Mouse (Mus musculus) layer of hippocampus, adult 8-10 months (tissue): Measurements from ENCODE around the gene Ctsw. TPM values are rescaled to one million over a fixed set of nuclear protein-coding genes. Genes with fewer than 3 reads are reported as not detected.

ENCODE experiments used
- total RNA-seq, 4 experiments: library from RNA; stranded (reverse); gene quantifications; 2 replicates each; pipeline ENCODE4 v1.2.4; 2022

Gene Ctsw
- total RNA-seq, 4 experiments from 2014 or later: 0.29 to 0.81 (median 0.77) TPM; not detected in 1

Other genes starting within 250 kb of the Ctsw start
- 10 to 100 TPM; 50.9 to 59.4 (median 55.3) TPM for gene Pacs1, start 195.4 kb downstream of the Ctsw start, total RNA-seq
- 100 to 1,000 TPM; 202 to 215 (median 208) TPM for gene Sf3b2, start 173.1 kb downstream of the Ctsw start, total RNA-seq
- 10 to 100 TPM; 83.2 to 92.3 (median 86.9) TPM for gene Gal3st3, start 170.2 kb downstream of the Ctsw start, total RNA-seq
- not detected for gene Catsper1, start 132.8 kb downstream of the Ctsw start, total RNA-seq
- gene Cst6, start 118.9 kb downstream of the Ctsw start, total RNA-seq: 10 to 100 TPM; 10.8 to 18.1 (median 12.5) TPM
- 10 to 100 TPM; 18.6 to 27.4 (median 23.1) TPM for gene Eif1ad, start 101.8 kb downstream of the Ctsw start, total RNA-seq
- gene Banf1, start 101.3 kb downstream of the Ctsw start, total RNA-seq: 10 to 100 TPM; 74.1 to 85.8 (median 76.2) TPM
- gene Sart1, start 79.8 kb downstream of the Ctsw start, total RNA-seq: 100 to 1,000 TPM; 103 to 120 (median 114) TPM
- under 1 TPM in 3 of 4 experiments, not detected in 1; 0.34 to 0.63 (median 0.37) TPM for gene Tsga10ip, start 66.0 kb downstream of the Ctsw start, total RNA-seq
- gene Drap1, start 43.5 kb downstream of the Ctsw start, total RNA-seq: 100 to 1,000 TPM; 308 to 358 (median 327) TPM
- gene AI837181, start 43.4 kb downstream of the Ctsw start, total RNA-seq: 10 to 100 TPM; 64.8 to 71.2 (median 67.6) TPM
- gene Fosl1, start 21.0 kb downstream of the Ctsw start, total RNA-seq: under 1 TPM; 0.20 to 0.67 (median 0.29) TPM
- 10 to 100 TPM; 31.7 to 33.1 (median 32.4) TPM for gene Ccdc85b, start 10.6 kb downstream of the Ctsw start, total RNA-seq
- 100 to 1,000 TPM in 1 of 4 experiments, 10 to 100 TPM in 3; 93.5 to 109 (median 96.4) TPM for gene Fibp, start 7.9 kb downstream of the Ctsw start, total RNA-seq
- gene Efemp2, start 5.4 kb upstream of the Ctsw start, total RNA-seq: 10 to 100 TPM; 14.4 to 23.9 (median 22.1) TPM
- 10 to 100 TPM; 29.0 to 38.5 (median 33.8) TPM for gene Mus81, start 19.9 kb upstream of the Ctsw start, total RNA-seq
- gene Cfl1, start 21.9 kb upstream of the Ctsw start, total RNA-seq: 1,000 to 10,000 TPM; 1,240 to 1,334 (median 1,291) TPM
- gene 1700020D05Rik, start 35.3 kb upstream of the Ctsw start, total RNA-seq: 10 to 100 TPM in 2 of 4 experiments, 1 to 10 TPM in 2; 7.4 to 12.1 (median 9.6) TPM
- 10 to 100 TPM; 86.8 to 95.2 (median 88.6) TPM for gene Snx32, start 42.0 kb upstream of the Ctsw start, total RNA-seq
- gene Ovol1, start 92.1 kb upstream of the Ctsw start, total RNA-seq: not detected
- gene Ap5b1, start 99.5 kb upstream of the Ctsw start, total RNA-seq: 1 to 10 TPM; 5.8 to 8.7 (median 6.6) TPM
- gene Rnaseh2c, start 133.4 kb upstream of the Ctsw start, total RNA-seq: 10 to 100 TPM; 58.8 to 96.9 (median 78.2) TPM
- 100 to 1,000 TPM in 1 of 4 experiments, 10 to 100 TPM in 3; 81.5 to 105 (median 86.9) TPM for gene Kat5, start 141.7 kb upstream of the Ctsw start, total RNA-seq
- gene Rela, start 169.0 kb upstream of the Ctsw start, total RNA-seq: 10 to 100 TPM; 18.8 to 32.7 (median 23.7) TPM
- gene Sipa1, start 195.2 kb upstream of the Ctsw start, total RNA-seq: 10 to 100 TPM; 16.2 to 20.4 (median 19.4) TPM
- 10 to 100 TPM; 16.9 to 21.3 (median 18.7) TPM for gene Map3k11, start 220.2 kb upstream of the Ctsw start, total RNA-seq
- 10 to 100 TPM; 74.5 to 80.9 (median 77.0) TPM for gene Pcnx3, start 220.4 kb upstream of the Ctsw start, total RNA-seq
- gene Kcnk7, start 235.9 kb upstream of the Ctsw start, total RNA-seq: under 1 TPM in 1 of 4 experiments, not detected in 3; 0.43 TPM